Mouse (Mus musculus) mesoderm, embryonic 11.5 days (tissue): ENCODE measurements around the gene Adnp.
A peak's percentile ranks its signal among the peaks of the same experiment; 100 is the strongest.

Experiments used
- DNase-seq: peaks from one replicate; pipeline ENCODE4 v3.0.0-alpha.2; 2012; ENCODE audit warnings: low read depth, low spot score

Adnp gene

DNA sequence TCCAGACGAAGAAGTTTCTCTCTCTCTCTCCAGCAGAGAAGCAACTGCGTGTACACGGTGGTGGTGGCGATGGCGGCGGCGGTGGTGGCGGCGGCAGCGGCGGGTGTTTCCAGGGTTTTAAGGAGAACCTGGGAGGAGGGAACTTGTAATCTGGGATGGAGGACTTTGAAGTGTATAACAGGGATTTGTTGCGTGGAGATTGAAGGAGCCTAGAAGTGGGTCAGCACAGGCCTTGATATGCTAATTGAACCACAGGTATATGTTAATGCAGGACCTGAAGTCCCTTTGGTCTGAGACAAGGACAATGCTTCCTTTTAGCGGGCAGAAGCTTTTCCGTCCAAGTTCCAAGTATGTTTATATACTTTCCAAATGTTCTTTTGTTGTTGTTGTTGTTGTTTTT is 50.6 kb downstream of the Adnp start:
- no peak for DNase-seq

DNA sequence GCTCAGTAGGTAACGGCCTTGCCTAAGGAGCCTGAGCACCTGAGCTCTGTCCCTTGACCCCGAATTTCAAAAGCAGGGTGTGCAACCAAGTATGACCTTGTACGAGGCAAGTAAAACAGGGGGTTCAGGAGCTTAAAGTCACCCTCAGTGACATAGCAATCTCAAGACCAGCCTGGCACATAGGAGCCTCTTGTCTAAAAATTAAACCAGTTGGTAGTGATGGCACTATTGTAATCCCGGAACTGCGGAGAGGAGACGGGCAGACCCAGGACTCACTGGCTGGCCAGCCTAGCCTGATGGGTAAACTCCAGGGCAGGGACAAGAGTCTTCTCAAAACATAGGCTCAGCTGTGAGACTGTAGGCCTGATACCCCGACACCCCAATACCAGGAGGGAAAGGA is 51.2 kb downstream of the Adnp start:
- no peak for DNase-seq

DNA sequence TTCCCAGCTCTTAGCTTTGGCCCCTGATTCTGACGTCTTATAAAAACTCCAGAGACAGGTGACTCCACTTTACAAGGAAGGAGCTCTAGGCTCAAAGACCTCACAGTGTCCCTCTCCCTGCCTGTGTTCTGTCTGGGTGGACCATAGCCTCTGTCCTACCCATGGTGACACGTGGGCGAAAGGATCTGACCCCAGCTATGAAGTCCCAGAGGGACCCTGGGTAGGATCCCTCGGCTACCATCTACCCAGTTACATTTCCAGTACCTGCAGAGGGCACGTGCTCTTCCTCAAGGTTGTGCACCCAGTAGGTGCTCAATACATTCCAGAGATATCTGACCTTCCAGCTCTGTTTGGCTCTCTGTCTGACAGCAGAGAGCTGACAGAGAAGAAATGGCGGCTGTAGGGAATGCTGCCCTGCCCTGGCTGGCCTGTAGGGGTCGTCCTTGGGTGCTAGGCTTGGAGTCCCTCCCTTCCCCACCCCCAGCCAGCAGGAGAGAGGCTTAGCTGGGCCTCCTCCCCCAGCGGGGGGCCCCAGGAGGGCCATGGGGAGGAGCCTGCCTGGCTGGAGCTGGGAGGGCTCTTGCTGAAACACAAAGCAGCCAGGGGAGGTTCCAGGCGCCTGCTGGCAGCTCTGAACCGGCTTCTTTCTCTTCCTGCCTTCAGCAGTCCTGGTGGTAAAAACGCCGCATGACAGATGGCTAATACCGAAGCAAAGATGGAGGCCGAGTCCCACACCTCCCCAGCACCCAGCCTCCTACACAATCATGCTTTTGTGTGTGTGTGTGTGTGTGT is 52.6 kb downstream of the Adnp start:
- DNase-seq: peak; percentile 99

DNA sequence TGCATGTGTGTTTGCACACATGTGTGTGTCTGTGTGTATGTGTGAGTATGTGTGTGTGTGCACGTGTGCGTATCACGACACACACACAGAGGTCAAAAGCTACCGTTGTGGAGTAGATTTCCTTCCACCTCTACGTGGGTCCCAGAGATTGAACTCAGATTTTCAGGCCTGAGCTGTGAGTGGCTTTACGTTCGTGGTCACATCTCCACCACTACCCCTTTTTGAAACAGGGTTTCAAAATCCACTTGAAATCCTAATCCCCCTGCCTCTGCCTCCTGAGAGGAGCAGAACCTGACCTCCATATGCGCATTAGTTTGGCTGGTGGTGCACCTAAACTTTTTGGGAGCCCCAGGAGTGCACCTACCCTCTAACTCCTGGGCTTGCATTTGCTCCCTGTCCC is 57.7 kb downstream of the Adnp start:
- no peak for DNase-seq

DNA sequence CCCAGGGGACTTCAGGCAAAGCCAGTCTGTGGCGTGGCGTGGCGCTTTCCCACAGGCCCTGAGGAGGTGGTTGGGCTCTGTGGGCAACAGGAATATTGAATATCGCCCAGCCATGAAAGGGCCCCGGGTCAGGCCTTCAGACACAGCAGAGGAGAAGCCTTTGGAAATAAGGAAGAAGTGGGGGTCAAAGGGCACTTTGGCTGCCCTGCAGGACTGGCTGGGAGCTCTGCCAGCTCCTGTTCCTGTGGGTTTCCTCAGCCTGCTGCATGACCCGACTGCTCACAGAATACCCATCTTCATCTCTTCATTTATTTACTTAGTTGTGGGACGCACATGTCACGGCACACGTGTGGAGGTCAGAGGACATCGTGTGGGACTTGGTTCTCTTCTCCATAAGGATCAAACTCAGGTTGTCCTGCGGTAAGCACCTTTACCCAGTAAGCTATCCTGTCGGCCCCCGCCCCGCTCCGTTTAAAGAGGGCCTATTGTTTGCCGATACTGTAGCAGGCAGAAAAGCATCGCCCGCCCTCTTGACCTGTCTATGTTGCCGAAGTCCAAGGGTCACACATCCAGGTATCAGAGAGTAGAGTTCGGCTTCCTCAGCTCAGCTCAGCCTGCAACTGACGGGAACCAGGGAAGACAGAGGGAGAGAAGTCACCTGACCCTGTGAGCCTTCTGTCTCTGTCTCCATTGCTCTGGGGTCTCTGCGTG is 59.0 kb downstream of the Adnp start:
- DNase-seq: no peak

DNA sequence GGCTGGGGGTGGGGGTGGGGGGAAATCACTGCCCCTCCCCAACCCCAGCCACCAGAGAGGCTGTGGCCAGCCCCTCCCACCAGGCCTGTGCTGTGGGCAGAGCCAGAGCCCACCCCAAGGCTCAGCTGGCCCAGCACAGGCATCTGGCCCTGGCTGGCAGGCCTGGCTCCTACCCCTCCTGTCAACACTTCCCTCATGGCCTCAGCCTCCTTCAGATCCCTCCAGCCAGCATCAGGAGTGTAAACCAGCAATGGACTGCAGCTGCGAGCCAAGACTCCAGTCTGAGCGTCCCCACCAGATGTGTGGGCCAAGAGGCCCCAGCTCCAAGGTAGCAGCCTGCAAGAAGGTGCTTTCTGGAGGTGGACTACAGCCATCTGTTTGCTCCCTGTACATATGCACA is 61.5 kb downstream of the Adnp start:
- no peak for DNase-seq

DNA sequence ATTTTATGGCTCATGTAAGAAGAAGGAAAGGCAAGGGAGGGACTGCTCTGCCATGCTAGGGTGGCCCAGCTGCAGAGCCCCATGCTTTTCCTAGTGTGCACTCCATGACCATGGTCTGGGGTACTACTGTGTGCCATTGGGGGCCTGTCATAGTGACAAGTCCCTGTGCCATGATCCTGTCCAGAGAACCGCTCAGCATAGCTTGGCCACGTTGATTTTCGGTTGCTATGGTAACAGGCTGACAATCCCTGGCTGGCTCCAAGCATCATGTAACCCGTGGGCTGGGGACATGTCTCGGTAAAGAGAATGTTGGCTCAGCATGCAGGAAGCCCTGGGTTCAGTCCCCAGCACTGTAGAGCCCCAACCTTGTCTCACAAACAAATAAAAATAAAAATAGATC is 63.1 kb downstream of the Adnp start:
- DNase-seq: peak; percentile 51

DNA sequence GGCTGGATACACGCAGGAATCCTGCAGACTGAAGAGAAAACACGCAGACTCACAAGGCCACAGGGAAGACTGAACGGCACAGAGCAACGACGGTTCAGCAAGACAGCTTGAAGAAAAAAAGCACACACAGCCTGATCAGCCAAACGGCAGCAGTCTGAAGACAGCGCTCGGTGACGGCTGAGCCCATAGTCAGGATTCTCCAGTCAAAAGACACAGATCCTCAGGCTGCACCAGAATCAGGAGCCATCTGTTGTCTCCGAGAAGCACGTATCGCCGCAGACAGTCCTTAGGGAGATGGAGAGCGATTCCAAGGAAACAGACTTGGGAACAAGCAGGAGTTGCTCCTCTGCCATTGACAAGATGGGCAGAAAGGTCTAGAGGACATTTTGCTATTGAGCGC is 69.8 kb downstream of the Adnp start:
- no peak for DNase-seq
